Mouse (Mus musculus) liver, embryonic 15.5 days (tissue): Measurements from ENCODE around the gene Hfe2. TPM values are rescaled to one million over a fixed set of nuclear protein-coding genes. Genes with fewer than 3 reads are reported as not detected.
"Not testable (repeated sequence)": the region's sequence is repeated elsewhere in the genome, so short reads cannot be mapped to it uniquely, and the experiment has no call there.

Experiments
- ATAC-seq: fragments of 200-750 bp; cut with Nextera tagmentation; 2 replicates; pipeline ENCODE4 v1.8.0; 2017; ENCODE audit warnings: moderate number of reproducible peaks, mild to moderate bottlenecking, moderate library complexity; ENCODE audit not compliant: insufficient read depth
- H3K27ac ChIP-seq: fragments of 300-500 bp; sonication (generic); replicated peaks from 2 replicates; pipeline ENCODE4 v1.5.1; 2015; ENCODE audit warnings: mild to moderate bottlenecking, inconsistent platforms
- H3K27me3 ChIP-seq: fragments of 300-500 bp; sonication (generic); 2 replicates; pipeline ENCODE4 v1.6.1; 2015; ENCODE audit warnings: mild to moderate bottlenecking, inconsistent platforms
- H3K36me3 ChIP-seq: fragments of 300-500 bp; sonication (generic); replicated peaks from 2 replicates; pipeline ENCODE4 v1.6.1; 2015; ENCODE audit warnings: moderate library complexity, mild to moderate bottlenecking, inconsistent platforms
- H3K4me1 ChIP-seq: fragments of 300-500 bp; sonication (generic); replicated peaks from 2 replicates; pipeline ENCODE4 v1.6.1; 2015; ENCODE audit warnings: inconsistent platforms
- H3K4me2 ChIP-seq: fragments of 300-500 bp; sonication (generic); 2 replicates; pipeline ENCODE4 v1.6.1; 2015; ENCODE audit warnings: moderate library complexity, mild to moderate bottlenecking, inconsistent platforms
- H3K4me3 ChIP-seq: fragments of 300-500 bp; sonication (generic); replicated peaks from 2 replicates; pipeline ENCODE4 v1.5.1; 2015; ENCODE audit warnings: mild to moderate bottlenecking, inconsistent platforms
- H3K9ac ChIP-seq: fragments of 300-500 bp; sonication (generic); 2 replicates; pipeline ENCODE4 v1.6.1; 2015; ENCODE audit warnings: moderate library complexity, mild to moderate bottlenecking, inconsistent platforms
- H3K9me3 ChIP-seq: fragments of 300-500 bp; sonication (generic); replicated peaks from 2 replicates; pipeline ENCODE4 v1.6.1; 2016; ENCODE audit warnings: inconsistent platforms
- WGBS: fragments of 180-500 bp; shearing (Covaris S2); methylation state at CpG from one replicate; pipeline ENCODE4 v1.1.7; 2015; ENCODE audit warnings: mixed read lengths; ENCODE audit not compliant: insufficient replicate concordance; 5-methylcytosine and 5-hydroxymethylcytosine counted together
- polyA plus RNA-seq: library from polyadenylated mRNA; unstranded; fragments of >200 nt; fragmentation: Nextera tagmentation; extraction: Ambion mirVana; gene quantifications from 2 replicates; pipeline ENCODE4 v1.2.1, GENCODE M21; 2015

Gene Hfe2
- polyA plus RNA-seq, 1 experiment from 2014 or later = 7.1 TPM

DNA sequence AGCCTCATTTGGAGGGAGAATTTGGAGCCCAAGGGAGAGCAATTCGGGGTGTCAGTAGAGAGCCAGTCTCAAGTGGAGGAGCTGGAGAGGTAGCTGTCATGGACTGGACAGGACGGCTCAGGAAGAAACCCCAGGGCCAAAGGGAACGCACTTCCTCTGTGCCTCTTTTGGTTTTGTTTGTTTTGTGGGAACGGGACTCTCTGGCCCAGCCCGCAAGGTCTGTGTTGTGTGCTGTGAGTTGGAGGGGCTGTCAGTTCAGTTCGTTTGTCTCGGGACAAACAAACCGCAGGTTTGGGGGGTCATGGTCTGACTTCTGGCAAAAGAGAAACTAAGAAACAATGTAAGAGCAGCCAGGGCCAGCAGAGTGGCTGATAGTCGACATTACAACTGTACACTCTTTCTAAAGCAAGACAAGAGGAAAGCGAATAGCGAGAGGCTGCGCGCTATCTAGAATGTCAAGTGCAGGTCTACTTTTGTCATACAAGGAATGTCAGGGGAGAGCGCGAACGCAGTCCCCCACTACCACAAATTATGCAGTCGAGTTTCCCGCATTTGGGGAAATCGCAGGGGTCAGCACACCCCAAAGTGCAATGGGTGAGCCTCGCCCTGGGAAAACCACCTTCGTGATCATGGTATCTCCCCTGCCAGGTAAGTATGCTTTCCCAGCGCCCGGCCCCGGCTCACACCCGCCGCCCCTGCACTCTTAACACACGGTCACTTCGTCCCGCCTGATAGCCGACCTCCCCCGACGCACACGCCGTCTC is 38.7 kb upstream of the Hfe2 start:
- H3K27me3 ChIP-seq, H3K4me3 ChIP-seq, H3K9me3 ChIP-seq, H3K27ac ChIP-seq, H3K36me3 ChIP-seq, H3K9ac ChIP-seq: not testable (repeated sequence)
- peak; percentile 62 for ATAC-seq
- 2% methylated on average over 4 of the region's 34 CpGs for WGBS
- H3K4me2 ChIP-seq = peak overlapping the region; percentile 38; the same call in 1 of the 2 replicates
- H3K4me1 ChIP-seq = peaks cover 22% of the 10 kb centered on the region

GRCm38 (mm10) chr3:96486828-96487559 is 38.0 kb upstream of the Hfe2 start:
- H3K4me1 ChIP-seq = peaks cover 22% of the 10 kb centered on the region
- not testable (repeated sequence) for H3K9me3 ChIP-seq, H3K27me3 ChIP-seq, H3K36me3 ChIP-seq
- H3K27ac ChIP-seq = peak overlapping the region; percentile 96
- ATAC-seq = peak; percentile 59
- H3K4me2 ChIP-seq = peak overlapping the region; percentile 82
- peak overlapping the region; percentile 64 for H3K4me3 ChIP-seq
- WGBS = 10% methylated on average over 6 of the region's 38 CpGs
- H3K9ac ChIP-seq = peak overlapping the region; percentile 69

GRCm38 (mm10) chr3:96487596-96488289 is 37.2 kb upstream of the Hfe2 start:
- H3K4me2 ChIP-seq = peak overlapping the region; percentile 82
- WGBS = 2% methylated on average over 26 of the region's 26 CpGs
- H3K27me3 ChIP-seq = no peaks in the 10 kb centered on the region
- no peaks in the 10 kb centered on the region for H3K9me3 ChIP-seq
- peak overlapping the region; percentile 69 for H3K9ac ChIP-seq
- H3K27ac ChIP-seq = peak overlapping the region; percentile 96
- peaks cover 22% of the 10 kb centered on the region for H3K4me1 ChIP-seq
- H3K4me3 ChIP-seq = peak overlapping the region; percentile 64
- H3K36me3 ChIP-seq = no peaks in the 10 kb centered on the region
- no peak for ATAC-seq

GRCm38 (mm10) chr3:96488290-96488906 is 36.6 kb upstream of the Hfe2 start:
- Histone ChIP-seq H3K4me1 (peaks cover 27% of the 10 kb centered on the region), H3K9ac (peak overlapping the region; percentile 69), H3K27ac (peak overlapping the region; percentile 96), H3K4me2 (peak overlapping the region; percentile 82), H3K4me3 (peak overlapping the region; percentile 64)
- ATAC-seq = peak; percentile 63
- H3K27me3 ChIP-seq, H3K36me3 ChIP-seq, H3K9me3 ChIP-seq: not testable (repeated sequence)
- WGBS = 4% methylated on average over 4 of the region's 55 CpGs

- H3K9ac ChIP-seq, H3K36me3 ChIP-seq, H3K9me3 ChIP-seq, H3K27me3 ChIP-seq: not testable (repeated sequence)
- ATAC-seq = peak; percentile 72
- WGBS = 0% methylated on average over 9 of the region's 31 CpGs
- peak overlapping the region; percentile 49 for H3K4me2 ChIP-seq
- H3K4me1 ChIP-seq = peaks cover 27% of the 10 kb centered on the region
- H3K27ac ChIP-seq = peak overlapping the region; percentile 90
- peak overlapping the region; percentile 42 for H3K4me3 ChIP-seq
Observed at GRCm38 (mm10) chr3:96488907-96489629, 35.9 kb upstream of the Hfe2 start.

- WGBS = 32% methylated on average over 6 of the region's 8 CpGs
Observed at GRCm38 (mm10) chr3:96489636-96490035, 35.3 kb upstream of the Hfe2 start.

GRCm38 (mm10) chr3:96494456-96494855 is 30.5 kb upstream of the Hfe2 start:
- 84% methylated on average over 7 of the region's 11 CpGs for WGBS
- H3K4me2 ChIP-seq, H3K36me3 ChIP-seq, H3K9ac ChIP-seq, H3K27ac ChIP-seq, H3K27me3 ChIP-seq, H3K4me3 ChIP-seq, ATAC-seq, H3K9me3 ChIP-seq: not testable (repeated sequence)
- H3K4me1 ChIP-seq = peaks cover 36% of the 10 kb centered on the region

More at GRCm38 (mm10) chr3:96489636-96490035, 35.3 kb upstream of the Hfe2 start:
- H3K9ac ChIP-seq, H3K27me3 ChIP-seq, H3K36me3 ChIP-seq, H3K9me3 ChIP-seq, ATAC-seq, H3K4me3 ChIP-seq: not testable (repeated sequence)
- Histone ChIP-seq H3K27ac (peak overlapping the region; percentile 90), H3K4me1 (peaks cover 25% of the 10 kb centered on the region), H3K4me2 (peak overlapping the region; percentile 49)

DNA sequence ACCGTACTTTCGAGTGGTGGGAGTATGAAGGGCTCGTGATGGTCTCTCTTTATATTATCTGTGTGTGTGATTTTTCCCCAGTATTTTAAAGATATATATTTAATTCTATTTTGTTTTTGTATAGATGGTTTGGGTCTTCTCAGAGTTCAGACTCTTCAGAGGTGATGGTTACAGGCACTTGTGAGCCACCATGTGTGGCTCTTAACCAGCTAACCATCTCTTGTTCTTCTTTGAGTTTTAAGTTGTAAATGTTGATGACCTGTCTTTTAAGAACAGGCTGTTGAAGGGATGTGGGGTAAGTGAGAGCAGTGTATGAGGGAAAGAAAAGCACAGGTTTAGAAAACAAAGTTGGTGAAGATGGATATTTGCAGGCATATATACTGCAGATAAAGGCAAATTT is 30.1 kb upstream of the Hfe2 start:
- Histone ChIP-seq H3K36me3 (no peaks in the 10 kb centered on the region), H3K9ac (no peak overlapping the region), H3K27ac (no peak overlapping the region), H3K4me2 (no peak overlapping the region), H3K9me3 (no peaks in the 10 kb centered on the region), H3K27me3 (no peaks in the 10 kb centered on the region), H3K4me3 (no peak overlapping the region), H3K4me1 (peaks cover 36% of the 10 kb centered on the region)
- WGBS = 81% methylated on average over 3 of the region's 3 CpGs
- no peak for ATAC-seq

- H3K36me3 ChIP-seq = no peaks in the 10 kb centered on the region
- H3K27ac ChIP-seq = no peak overlapping the region
- no peak overlapping the region for H3K9ac ChIP-seq
- H3K9me3 ChIP-seq = no peaks in the 10 kb centered on the region
- WGBS = 89% methylated on average over 1 of the region's 1 CpGs
- peak overlapping the region; percentile 94; the same call in 1 of the 2 replicates for H3K4me2 ChIP-seq
- no peak overlapping the region for H3K4me3 ChIP-seq
- no peak for ATAC-seq
- peaks cover 39% of the 10 kb centered on the region for H3K4me1 ChIP-seq
- H3K27me3 ChIP-seq = no peaks in the 10 kb centered on the region
Observed at GRCm38 (mm10) chr3:96495490-96496210, 29.3 kb upstream of the Hfe2 start.

GRCm38 (mm10) chr3:96496216-96496615 is 28.8 kb upstream of the Hfe2 start:
- H3K27me3 ChIP-seq = no peaks in the 10 kb centered on the region
- H3K4me1 ChIP-seq = peaks cover 40% of the 10 kb centered on the region
- peak overlapping the region; percentile 94 for H3K4me2 ChIP-seq
- no peaks in the 10 kb centered on the region for H3K9me3 ChIP-seq
- 63% methylated on average over 7 of the region's 7 CpGs for WGBS
- no peak for ATAC-seq
- H3K9ac ChIP-seq = no peak overlapping the region
- H3K27ac ChIP-seq = no peak overlapping the region
- no peaks in the 10 kb centered on the region for H3K36me3 ChIP-seq
- H3K4me3 ChIP-seq = no peak overlapping the region; the same call in 1 of the 2 replicates
